Mouse (Mus musculus): Measurements from ENCODE around the gene Defa31. TPM values are rescaled to one million over a fixed set of nuclear protein-coding genes. Genes with fewer than 3 reads are reported as not detected.
"Not testable (repeated sequence)": the region's sequence is repeated elsewhere in the genome, so short reads cannot be mapped to it uniquely, and the experiment has no call there.

Defa31 gene
- polyA plus RNA-seq (2012; fragmentation: generic; extraction: Trizol), result not detected

- not testable (repeated sequence) for H3K27me3 ChIP-seq (ENCODE audit: control insufficient read depth, insufficient read depth, insufficient read length); H3K79me2 ChIP-seq (ENCODE audit: control insufficient read depth, insufficient read depth); H3K36me3 ChIP-seq (ENCODE audit: control insufficient read depth, insufficient read depth); H3ac ChIP-seq (ENCODE audit: control insufficient read depth, insufficient read length); H3K4me2 ChIP-seq (ENCODE audit: low read depth); H3K4me3 ChIP-seq
Observed at GRCm38 (mm10) chr8:21191314-21191713, at the start of gene Defa31. Gene Defa31 (plus strand): TSS chr8:21191614.

GRCm38 (mm10) chr8:21161977-21162376, 29.4 kb upstream of the Defa31 start, which contains the start of gene Defa22:
Gene Defa22 (plus strand): TSS chr8:21162277.
- not testable (repeated sequence) for H3K27me3 ChIP-seq (ENCODE audit: control insufficient read depth, insufficient read depth, insufficient read length); H3ac ChIP-seq (ENCODE audit: control insufficient read depth, insufficient read length); H3K36me3 ChIP-seq (ENCODE audit: control insufficient read depth, insufficient read depth); H3K4me2 ChIP-seq (ENCODE audit: low read depth); H3K4me3 ChIP-seq; H3K79me2 ChIP-seq (ENCODE audit: control insufficient read depth, insufficient read depth)

- H3K4me2 ChIP-seq (ENCODE audit: low read depth); H3K4me3 ChIP-seq; H3ac ChIP-seq (ENCODE audit: control insufficient read depth, insufficient read length); H3K79me2 ChIP-seq (ENCODE audit: control insufficient read depth, insufficient read depth); H3K36me3 ChIP-seq (ENCODE audit: control insufficient read depth, insufficient read depth); H3K27me3 ChIP-seq (ENCODE audit: control insufficient read depth, insufficient read depth, insufficient read length): not testable (repeated sequence)
Observed at GRCm38 (mm10) chr8:21201261-21201660, 9.8 kb downstream of the Defa31 start, which contains the start of gene Gm15293. Gene Gm15293 (plus strand): TSS chr8:21201561.

Other genes with a start within 250 kb of the Defa31 start
- gene AY761185, start 246.9 kb upstream of the Defa31 start, polyA plus RNA-seq (2012; fragmentation: generic; extraction: Trizol), result not detected
- not detected for gene Defa21, start 166.1 kb upstream of the Defa31 start, polyA plus RNA-seq (2012; fragmentation: generic; extraction: Trizol)
- gene Defa23, start 136.6 kb upstream of the Defa31 start, polyA plus RNA-seq (2012; fragmentation: generic; extraction: Trizol), result not detected
- not detected for gene Defa35, start 126.6 kb upstream of the Defa31 start, polyA plus RNA-seq (2012; fragmentation: generic; extraction: Trizol)
- not detected for gene Defa25, start 107.2 kb upstream of the Defa31 start, polyA plus RNA-seq (2012; fragmentation: generic; extraction: Trizol)
- gene Gm14851, start 95.6 kb upstream of the Defa31 start, polyA plus RNA-seq (2012; fragmentation: generic; extraction: Trizol), result not detected
- not detected for gene Defa30, start 57.0 kb upstream of the Defa31 start, polyA plus RNA-seq (2012; fragmentation: generic; extraction: Trizol)
- gene Defa22, start 29.3 kb upstream of the Defa31 start, polyA plus RNA-seq (2012; fragmentation: generic; extraction: Trizol), result not detected
- not detected for gene Gm15293, start 9.9 kb downstream of the Defa31 start, polyA plus RNA-seq (2012; fragmentation: generic; extraction: Trizol)
- not detected for gene Gm15292, start 58.1 kb downstream of the Defa31 start, polyA plus RNA-seq (2012; fragmentation: generic; extraction: Trizol)
- gene Defa27, start 123.9 kb downstream of the Defa31 start, polyA plus RNA-seq (2012; fragmentation: generic; extraction: Trizol), result not detected
- not detected for gene Defa29, start 135.4 kb downstream of the Defa31 start, polyA plus RNA-seq (2012; fragmentation: generic; extraction: Trizol)
- gene Defa2, start 186.9 kb downstream of the Defa31 start, polyA plus RNA-seq (2012; fragmentation: generic; extraction: Trizol), result not detected
- not detected for gene Defa33, start 200.2 kb downstream of the Defa31 start, polyA plus RNA-seq (2012; fragmentation: generic; extraction: Trizol)
- not detected for gene Defa36, start 235.8 kb downstream of the Defa31 start, polyA plus RNA-seq (2012; fragmentation: generic; extraction: Trizol)

Data from myocyte (in vitro differentiated cells).